Mouse (Mus musculus) layer of hippocampus, adult 8-10 months (tissue): ENCODE measurements around the gene Xrcc5. TPM values are rescaled to one million over a fixed set of nuclear protein-coding genes. Genes with fewer than 3 reads are reported as not detected.

Source experiments
- DNase-seq, 2 experiments: peaks; one replicate each; pipeline ENCODE4 v3.0.0; 2022; ENCODE audit warnings: low spot score in 2 of 2
- total RNA-seq, 4 experiments: library from RNA; stranded (reverse); gene quantifications; 2 replicates each; pipeline ENCODE4 v1.2.4; 2022

Gene Xrcc5
- total RNA-seq, 4 experiments from 2014 or later: 16.1 to 19.2 (median 16.6) TPM

- DNase-seq: no peak
Observed at GRCm38 (mm10) chr1:72315447-72315846, 8.2 kb downstream of the Xrcc5 start.

- DNase-seq: no peak
Observed at GRCm38 (mm10) chr1:72316409-72316808, 9.2 kb downstream of the Xrcc5 start.

GRCm38 (mm10) chr1:72316901-72317300, 9.7 kb downstream of the Xrcc5 start:
- DNase-seq: no peak

DNA sequence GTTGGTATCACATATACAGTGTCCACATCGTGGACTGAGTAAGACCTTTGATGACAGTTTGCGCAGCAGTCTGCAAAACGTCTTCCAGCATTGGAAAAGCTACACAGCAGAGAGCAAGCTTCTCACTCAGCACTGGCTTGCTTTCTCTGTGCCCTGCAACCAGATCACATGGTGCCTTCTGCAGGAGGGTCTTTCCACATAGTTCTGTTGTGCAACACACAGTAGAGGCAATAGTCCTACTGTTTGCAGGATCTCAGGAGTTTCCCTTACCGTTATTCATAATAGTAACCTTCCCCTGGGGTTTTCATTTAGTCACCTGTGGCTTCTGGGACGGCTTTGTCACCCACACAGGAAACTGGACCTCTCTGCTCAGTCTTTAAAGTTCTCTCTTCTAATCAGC, 13.5 kb downstream of the Xrcc5 start:
- no peak for DNase-seq

DNA sequence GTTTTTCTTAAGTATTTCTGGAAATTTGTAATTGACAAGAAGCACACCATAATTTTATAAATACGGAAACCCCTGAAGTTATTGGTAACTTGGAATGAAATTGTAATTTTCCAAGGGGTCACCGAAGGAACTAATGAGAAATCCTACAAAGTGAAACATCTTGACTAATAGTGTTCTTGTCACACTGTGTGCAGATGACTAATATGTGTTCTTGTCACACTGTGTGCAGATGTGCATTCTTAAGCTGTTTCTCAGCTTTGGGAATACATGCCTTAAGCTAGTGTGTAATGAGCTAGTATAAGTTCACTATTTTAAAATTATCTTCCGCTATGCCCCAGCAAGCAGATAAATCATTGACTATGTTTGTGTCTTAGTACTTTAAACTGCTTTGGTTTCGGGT, 16.0 kb downstream of the Xrcc5 start:
- no peak for DNase-seq

GRCm38 (mm10) chr1:72326162-72326821, 19.1 kb downstream of the Xrcc5 start:
- DNase-seq: no peak

- DNase-seq: no peak
Observed at GRCm38 (mm10) chr1:72334807-72335206, 27.6 kb downstream of the Xrcc5 start.

- DNase-seq: peak; percentile 15 to 17
Observed at GRCm38 (mm10) chr1:72336780-72337179, 29.6 kb downstream of the Xrcc5 start.

DNA sequence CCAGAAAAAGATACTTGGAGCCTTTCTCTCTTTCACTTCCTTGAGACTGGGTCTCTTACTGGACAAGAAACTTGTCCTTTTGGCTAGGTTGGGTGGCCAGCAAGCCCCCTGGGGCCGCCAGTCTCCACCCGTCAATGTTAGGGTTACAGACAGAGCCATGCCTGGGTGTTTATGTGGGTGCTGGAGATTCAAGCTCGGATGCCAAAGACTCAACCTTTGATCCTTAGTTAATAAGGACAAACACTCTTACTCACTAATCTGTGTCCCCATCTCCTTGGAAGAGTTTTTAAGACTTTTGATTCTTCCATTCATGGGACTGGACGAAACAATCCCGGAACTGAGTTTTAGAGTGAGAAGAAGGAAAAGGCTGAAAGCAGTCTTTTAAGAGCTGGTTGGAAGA, 31.1 kb downstream of the Xrcc5 start:
- DNase-seq: no peak

DNA sequence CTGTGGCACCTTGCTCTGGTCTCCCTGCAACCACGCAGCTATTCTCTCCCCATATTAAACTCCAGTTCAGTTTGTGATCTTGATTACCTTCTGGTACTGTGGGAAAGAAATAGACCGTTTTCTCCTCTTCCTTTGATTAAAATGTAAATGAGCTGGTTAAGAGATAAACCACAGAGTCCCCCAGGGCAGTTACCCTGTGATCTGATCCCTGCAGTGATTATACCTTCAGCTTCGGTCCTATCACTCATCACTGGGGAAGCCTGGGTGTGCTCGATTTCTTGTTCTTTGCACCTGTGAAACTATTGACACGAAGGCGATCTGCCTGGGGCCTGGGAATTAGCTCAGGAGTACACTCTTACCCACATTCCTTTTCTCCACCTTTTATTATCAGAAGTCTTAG, 40.7 kb downstream of the Xrcc5 start:
- no peak for DNase-seq

DNA sequence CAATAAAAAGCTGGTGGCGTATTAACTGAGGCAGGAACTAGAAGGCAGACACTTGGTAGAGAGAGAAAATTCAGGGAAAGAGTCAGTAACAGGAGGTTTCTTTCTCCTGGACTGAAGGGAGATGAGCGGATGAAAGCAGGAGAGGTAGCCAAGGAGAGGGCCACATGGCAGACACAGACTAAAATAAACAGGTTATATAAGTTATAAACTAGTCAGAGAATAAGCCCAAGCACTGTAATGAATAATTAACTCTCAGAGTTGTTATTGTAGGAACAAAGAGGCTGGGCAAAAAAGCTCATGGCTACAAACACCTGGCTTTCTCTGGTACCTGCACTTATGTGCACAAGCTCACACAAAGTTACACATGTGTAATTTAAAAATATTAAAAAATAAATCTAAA, 47.6 kb downstream of the Xrcc5 start:
- no peak for DNase-seq

DNA sequence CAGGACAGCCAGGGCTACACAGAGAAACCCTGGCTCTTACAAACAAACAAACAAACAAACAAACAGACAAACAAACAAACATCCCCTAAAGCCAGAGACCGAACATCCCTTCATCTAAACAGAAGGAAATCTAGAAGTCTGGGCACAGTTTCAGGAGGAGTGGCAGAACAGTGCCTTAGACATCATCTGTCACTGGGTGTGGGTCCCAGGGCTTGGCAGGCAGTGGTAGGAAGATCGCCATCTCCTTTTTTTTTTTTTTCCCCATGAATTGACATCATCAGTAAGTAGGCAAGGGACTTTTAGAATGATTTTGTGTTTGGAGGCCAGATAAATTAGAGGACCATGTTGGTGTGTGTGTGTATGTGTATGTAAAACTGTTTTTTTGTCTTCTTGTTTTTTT, 51.0 kb downstream of the Xrcc5 start:
- DNase-seq: no peak

DNA sequence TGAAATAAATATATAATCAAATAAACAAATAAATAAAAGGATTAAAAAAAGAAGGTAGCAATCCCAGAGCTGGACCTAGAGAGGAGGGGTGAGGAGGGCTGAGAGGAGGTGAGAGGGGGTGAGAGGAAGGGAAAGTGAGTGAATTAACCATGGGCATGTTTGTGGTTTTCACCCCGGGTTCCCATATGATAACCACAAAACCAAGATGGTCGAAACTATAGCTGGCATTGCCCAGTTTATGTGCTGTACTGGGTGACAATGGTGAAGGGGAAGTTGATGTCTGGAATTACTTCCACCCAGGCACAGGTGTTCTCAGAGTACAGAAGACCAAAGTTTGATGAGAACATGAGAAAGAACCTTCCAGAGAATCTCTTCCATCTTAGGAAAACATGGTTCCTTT, 52.2 kb downstream of the Xrcc5 start:
- DNase-seq: no peak

DNA sequence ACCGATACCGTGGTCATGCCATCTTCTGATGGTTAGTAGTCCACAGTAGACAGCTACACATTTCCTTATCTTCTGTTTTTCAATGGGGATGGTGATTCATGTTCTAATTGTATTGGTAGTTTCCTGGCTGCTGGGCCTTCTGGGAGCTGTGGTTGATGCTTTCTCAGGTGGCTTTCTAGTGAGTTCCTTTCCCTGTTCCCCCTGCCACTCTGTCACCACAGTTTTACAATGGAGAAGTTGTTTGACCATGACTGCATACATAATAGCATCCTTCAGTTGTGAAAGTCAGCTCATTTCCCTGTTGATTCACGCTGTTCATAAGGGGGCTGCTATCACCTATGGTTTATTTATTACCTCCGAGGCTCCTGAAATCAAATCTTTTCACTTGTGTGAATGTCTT, 53.6 kb downstream of the Xrcc5 start:
- no peak for DNase-seq

DNA sequence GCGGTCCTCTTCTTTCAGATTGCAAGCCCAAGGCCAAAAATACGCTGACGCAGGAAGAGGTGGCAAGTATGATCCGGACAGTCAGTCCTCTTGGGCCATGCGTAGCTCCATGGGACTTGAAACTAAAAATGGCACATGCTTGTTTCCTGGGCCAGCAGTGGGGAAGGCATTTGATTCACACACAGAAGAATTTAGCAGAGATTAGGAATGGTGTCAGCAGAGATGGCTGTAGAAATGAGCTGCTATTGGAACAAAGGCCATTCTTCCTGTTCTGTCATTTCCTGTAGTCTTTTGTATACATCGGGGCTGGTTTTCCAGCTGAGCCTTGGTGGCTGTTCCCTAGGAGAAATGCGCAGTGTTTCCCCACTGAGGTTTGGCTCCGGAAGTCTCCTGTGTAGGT, 57.4 kb downstream of the Xrcc5 start:
- DNase-seq: no peak

DNA sequence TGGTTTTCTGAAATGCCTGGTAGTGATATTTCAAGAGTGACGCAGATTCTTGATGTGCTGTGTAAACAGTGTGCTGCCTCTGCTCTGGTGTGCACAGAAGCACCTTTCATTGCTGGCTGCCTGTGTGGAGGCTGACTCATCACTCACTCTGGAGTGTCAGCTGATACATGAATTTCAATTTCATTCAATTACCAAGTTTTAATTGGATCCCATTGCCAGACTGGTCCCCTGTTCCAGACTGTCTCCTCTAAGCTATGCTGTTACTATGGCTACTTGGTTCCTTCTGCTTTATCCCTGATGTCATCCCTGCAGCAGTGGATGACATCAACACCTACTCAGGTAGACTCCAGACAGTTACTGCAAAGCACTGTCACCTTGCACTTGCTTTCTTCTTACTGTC, 65.3 kb downstream of the Xrcc5 start:
- peak; percentile 55 to 66 for DNase-seq

GRCm38 (mm10) chr1:72372913-72373312, 65.7 kb downstream of the Xrcc5 start:
- DNase-seq: no peak

- no peak for DNase-seq
Observed at GRCm38 (mm10) chr1:72373648-72374047, 66.4 kb downstream of the Xrcc5 start.

DNA sequence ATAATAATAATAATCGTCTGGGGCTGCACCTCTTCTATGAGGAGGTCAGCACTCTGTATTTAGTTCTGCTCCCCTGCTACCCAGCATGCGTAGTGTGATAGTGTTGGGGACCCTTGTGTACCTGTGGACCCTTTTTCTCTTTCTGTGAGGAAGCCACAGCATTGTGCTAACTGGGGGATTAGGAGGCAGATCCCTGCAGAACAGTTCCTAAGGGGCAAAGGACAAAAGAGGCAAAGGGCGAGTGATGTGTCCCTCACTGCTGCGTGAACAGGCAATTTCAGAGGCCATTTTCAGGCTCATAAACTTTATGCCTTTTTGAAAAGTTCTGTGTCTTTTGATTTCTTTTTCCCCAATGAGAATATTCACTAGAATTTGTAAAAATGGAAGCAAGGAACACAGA, 66.8 kb downstream of the Xrcc5 start:
- DNase-seq: no peak

DNA sequence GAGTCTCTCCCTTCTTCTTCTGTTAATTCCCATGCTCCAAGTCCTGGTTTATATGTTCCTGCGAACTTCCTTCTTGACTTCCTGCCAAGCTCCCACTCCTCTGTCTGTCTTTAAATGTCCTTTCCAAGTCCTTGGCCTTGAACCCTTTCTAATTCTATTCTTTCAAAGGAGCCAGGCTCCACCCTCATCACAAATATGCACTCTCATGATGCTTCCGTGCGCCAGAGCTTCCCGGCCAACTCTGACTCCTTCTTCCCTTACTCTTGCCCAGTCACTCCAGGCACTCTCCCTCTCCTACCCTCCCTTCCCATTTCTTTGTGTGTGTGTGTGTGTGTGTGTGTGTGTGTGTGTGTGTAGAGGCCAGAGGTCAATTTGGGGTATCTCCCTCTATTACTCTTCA, 70.9 kb downstream of the Xrcc5 start:
- no peak for DNase-seq

DNA sequence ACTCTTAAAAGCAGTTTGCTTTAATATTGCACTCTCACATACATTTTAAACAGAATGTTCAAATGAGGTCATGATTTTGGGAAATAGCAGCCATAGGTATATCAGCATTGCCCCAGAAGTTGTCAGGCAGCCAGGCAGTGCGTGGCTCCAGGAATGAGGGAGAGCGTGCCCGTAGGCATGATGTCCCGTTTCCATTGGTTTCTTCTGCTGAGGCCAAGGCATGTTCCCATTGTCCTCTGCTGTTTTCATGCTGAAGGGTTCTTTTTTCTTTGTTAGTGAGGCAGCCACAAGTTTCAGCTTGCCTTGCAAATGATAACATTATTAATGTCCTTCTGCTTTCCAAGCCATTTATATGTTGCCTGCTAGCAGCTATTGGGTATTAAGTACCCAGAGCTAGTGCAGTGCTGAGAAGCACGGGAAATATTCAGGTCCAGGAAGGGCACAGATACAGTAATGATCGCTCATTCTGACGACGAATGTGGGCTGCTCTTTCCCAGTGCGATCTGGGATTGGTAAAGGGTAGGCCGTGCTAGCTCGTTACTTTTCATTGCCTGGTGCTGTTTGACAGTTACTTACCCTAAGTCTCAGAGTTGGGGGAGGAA, 72.6 kb downstream of the Xrcc5 start:
- DNase-seq: no peak

- no peak for DNase-seq
Observed at GRCm38 (mm10) chr1:72380544-72380943, 73.3 kb downstream of the Xrcc5 start.

- peak in 1 of 2 experiments; percentile 10 for DNase-seq
Observed at GRCm38 (mm10) chr1:72383056-72383455, 75.8 kb downstream of the Xrcc5 start.

DNA sequence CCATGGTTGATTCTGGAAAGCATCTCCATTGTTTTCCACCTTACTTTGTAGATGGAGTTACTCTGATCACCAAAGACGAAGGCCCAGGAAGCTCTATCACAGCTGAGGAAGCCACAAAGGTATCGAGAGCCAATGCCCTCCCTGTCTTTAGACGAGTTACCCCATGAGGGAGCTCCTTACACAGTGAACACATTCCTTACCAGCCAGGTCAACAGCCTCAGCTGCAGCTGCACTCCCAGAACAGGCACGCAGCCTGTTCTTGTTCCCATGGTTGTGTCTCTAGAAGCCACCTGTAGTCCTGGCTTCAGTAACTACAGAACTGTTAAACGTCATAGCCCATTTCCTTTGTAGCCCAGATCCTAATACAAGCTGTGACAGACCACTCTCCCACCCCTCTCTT, 76.4 kb downstream of the Xrcc5 start:
- no peak for DNase-seq
